Mouse (Mus musculus): Measurements from ENCODE around the gene 2510039O18Rik.

2510039O18Rik gene

GRCm38 (mm10) chr4:147937021-147937420, 3.7 kb upstream of the 2510039O18Rik start:
- DNase-seq = no peak

DNA sequence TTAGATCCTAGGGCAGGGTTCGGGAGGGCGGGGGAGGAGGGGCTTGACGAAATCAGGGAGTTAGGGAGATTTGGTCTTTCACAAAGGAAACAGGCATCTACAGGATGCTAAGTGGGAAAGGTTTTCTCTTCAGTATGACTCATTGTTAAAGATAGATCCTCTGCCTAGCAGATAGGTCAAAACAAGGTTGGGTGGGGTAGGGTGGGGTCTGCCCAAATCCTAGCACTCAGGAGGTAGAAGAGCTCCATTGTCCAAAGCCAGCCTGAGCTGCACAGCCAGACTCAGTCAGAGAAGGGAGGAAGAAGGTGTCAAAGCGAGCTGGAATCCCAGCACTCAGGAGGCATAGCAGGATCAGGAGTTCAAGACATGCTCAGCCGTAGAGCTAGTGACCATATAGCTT, 3.2 kb upstream of the 2510039O18Rik start:
- no peak for DNase-seq

DNA sequence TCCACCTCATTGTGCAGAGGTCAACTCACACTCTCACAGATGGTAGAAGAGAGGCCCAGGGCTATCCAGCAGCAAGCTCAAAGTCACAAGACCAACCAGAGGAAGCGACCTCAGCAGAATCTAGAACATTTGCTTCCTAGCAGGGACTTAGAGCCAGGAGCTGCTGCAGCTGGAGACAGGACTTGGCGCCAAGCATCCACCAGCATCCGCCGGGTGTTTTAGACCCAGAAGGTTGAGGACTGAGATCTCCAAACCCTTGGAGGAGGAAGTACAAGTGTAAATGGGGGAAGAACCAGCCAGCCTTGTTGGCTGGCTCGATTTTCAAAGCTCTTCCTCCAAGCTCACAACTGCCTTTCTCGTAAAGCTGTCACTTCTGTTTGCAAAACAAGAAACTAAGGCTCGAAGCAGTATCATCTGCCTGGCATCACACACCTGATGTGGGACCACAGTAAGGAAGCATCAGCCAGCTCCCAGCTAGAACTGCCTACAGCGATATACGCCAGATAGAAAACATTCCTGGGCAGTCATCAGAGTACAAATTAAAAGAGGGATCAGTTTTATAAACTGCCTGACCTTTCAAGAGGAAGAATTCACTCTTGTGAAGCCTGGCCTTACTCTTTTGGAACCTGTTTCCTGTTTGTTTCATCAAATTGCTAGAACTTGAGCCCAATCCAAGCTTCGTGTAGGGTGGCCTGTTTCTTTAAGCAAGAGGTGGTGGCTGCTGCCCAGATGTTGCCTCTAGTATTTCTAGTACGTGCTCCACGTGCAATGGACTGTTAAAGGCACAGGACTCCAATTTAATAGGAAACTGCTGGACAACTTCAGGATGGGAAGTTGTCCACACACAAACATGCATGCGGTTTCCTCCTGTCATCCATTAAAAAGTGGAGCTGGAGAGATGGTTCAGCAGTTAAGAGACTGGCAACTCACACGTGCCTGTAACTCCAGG, 2.3 kb upstream of the 2510039O18Rik start:
- DNase-seq = no peak

GRCm38 (mm10) chr4:147940111-147940510, 584 bp upstream of the 2510039O18Rik start:
- no peak for DNase-seq

DNA sequence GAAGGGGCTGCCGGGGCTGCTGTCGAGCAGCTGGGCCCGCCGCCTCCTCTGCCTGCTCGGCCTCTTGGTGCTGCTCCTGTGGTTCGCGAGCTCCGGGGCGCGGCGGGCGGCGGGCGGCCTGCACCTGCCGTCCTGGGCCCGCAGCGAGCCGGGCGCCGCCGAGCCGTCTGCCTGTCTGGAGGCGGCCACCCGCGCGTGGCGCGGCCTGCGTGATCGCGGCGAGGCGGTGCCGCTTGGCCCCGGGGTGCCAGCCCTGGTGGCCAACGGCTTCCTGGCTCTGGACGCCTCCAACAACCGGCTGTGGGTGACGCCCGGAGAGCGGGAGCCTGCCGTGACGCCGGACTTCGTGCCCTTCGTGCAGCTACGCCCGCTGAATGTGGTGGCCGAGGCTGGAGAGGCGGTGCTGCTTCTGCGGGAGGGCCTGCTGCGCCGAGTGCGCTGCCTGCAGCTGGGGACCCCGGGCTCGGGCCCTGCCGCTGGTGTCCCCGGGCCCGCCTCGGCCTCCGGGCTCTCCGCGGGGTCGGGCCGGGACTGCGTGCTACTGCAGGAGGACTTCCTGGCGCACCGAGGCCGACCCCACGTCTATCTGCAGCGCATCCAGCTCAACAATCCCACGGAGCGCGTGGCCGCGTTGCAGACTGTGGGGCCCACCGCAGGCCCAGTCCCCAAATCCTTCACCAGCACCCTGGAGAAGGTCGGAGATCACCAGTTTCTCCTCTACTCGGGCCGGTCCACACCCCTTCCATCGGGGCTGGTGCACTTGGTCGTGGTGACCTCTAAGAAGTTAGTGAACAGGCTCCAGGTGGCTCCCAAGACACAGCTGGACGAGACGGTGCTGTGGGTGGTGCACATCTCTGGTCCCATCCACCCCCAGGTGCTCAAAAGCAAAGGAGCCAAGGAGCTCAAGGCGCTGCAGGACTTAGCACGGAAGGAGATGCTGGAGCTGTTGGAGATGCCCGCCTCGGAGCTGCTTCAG, 638 bp downstream of the 2510039O18Rik start:
- DNase-seq = peak; percentile 7 to 18

GRCm38 (mm10) chr4:147943005-147943404, 2.3 kb downstream of the 2510039O18Rik start:
- no peak for DNase-seq

DNA sequence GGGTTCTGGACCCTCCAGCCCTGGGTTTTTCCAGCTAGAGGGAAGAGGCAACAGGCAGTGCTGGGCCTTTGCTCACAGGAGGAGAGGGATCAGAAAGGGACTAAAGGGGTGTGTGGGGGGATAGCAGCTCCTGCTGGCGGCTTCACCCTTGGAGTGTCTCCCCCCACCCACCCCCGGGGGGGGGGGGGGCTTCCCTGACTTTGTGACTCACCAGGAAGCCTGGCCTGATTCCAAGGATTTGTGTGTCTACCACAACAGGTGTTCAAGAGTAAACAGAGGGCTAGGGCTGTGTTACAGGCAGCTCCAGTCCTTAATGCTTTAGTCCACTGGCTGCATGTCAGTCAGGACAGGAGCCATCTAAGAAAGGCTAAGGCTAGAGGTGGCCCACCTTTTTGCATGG, 6.8 kb downstream of the 2510039O18Rik start:
- DNase-seq = no peak

GRCm38 (mm10) chr4:147953590-147953989, 12.9 kb downstream of the 2510039O18Rik start:
- peak in 1 of 2 experiments; percentile 26 for DNase-seq

DNA sequence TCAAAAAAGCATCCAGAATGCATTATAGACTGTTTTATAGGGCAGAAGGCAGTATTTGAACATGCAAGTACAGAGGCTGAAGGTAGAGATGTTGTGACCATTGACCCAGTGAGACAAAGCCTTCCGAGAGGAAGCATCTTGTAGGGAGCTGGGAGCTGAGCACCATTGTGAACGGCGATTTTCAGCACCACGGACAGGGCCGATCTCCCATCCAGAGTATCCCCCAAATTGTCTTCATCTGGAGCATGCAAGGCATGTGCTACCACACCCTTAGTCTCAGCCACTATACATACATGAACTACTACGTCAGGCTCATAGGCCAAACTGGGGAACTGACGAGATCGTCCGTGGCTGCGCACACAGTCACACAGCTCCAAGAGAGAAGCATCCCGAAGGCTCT, 16.4 kb downstream of the 2510039O18Rik start:
- no peak for DNase-seq

GRCm38 (mm10) chr4:147959881-147960831, 19.5 kb downstream of the 2510039O18Rik start:
- peak; percentile 50 to 65 for DNase-seq

GRCm38 (mm10) chr4:147962781-147963180, 22.1 kb downstream of the 2510039O18Rik start:
- DNase-seq = no peak

DNA sequence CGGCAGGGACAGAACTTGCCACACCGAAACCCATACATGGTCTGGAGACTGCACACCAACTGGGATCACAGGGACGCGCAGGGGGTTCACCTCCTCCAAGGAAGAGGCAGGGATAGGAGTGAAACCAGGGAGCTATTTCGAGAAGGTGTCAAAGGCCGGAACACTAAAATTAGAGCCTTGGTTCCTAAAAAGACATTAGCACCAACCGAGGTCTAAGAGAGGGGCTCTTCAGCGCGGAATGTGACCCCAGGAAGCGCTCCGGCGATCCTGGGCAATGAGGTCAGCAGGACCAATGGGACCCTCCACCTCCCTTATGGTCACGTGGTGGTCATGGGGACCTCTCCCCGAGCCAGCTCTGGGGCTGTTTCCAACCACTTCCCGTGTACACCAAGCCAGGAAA, 22.9 kb downstream of the 2510039O18Rik start:
- no peak for DNase-seq

DNA sequence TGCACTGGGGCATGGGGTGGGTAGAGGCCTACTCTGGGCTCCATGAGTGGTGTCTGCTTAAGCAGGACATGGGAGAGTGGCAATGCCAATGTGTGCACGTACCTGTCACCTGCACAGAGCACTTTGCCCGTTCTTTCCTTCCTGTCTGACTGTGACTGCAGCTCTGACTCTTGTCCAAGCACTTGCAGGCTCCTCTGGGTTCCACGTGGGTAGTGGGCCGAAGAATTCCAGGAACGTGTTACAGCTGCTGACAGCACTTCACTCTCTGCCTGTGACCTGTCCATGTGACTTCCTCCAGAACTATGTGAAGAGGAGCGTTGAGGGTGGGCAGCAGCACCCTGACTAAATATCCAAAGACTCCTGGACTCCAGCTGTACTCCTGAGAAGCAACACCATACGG, 25.0 kb downstream of the 2510039O18Rik start:
- no peak for DNase-seq

- DNase-seq = no peak
Observed at GRCm38 (mm10) chr4:147968816-147969215, 28.1 kb downstream of the 2510039O18Rik start.

DNA sequence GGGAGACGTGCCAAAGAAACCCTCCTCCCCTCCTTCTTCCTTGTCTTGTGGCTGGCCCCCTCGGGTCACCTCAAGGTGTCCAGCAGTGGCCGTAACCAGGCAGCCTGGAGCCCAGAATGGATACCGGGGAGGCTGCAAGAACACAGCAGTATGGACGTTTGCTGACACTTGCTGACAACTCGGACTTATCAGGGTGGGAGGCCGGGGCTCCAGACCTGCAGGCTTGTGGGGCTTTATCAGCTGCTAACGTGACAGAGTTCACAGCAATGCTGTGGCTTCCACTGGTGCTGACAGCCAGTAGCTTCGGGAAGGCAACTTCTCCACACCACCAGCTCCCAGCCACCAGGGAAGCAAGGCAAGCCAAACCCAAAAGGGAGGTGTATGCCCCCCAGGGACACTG, 28.6 kb downstream of the 2510039O18Rik start:
- DNase-seq = no peak

DNA sequence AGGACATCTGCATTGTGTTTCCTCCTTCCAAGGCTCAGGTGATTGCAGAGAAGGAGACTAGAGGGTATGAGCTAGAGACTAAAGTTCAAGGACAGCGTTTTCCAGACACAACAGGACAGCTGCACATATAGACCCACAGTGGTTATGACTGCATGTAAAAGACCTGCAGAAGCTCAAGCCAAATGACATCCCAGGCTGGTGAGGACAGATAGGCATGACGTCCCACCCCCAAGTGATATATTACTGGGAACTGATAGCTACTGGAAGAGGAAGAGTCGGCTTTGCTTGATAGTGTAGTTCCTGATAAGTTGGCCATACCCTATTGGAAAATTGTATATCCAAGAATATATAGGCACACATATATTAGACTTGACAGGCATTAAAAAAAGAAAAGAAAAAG, 35.5 kb downstream of the 2510039O18Rik start:
- no peak for DNase-seq

DNA sequence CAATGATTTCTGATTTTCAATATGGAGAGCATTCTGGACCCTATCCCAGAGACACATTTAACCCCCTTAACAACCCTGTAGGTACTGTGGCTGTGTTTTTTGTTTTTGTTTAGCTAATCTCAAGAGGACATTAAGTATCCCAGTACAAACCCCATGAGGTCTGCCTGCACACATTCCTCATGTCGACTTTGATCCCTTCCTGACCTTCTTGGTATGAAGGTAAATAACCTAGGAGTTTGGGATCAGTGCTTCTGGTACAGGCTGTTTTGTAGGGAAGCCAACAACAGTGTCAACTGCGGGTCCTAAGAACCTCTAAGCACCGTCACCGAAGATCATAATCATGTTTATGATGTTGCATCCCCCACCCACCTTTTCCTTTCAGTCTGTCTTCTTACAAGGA, 37.0 kb downstream of the 2510039O18Rik start:
- DNase-seq = no peak

GRCm38 (mm10) chr4:147978391-147978790, 37.7 kb downstream of the 2510039O18Rik start:
- no peak for DNase-seq

DNA sequence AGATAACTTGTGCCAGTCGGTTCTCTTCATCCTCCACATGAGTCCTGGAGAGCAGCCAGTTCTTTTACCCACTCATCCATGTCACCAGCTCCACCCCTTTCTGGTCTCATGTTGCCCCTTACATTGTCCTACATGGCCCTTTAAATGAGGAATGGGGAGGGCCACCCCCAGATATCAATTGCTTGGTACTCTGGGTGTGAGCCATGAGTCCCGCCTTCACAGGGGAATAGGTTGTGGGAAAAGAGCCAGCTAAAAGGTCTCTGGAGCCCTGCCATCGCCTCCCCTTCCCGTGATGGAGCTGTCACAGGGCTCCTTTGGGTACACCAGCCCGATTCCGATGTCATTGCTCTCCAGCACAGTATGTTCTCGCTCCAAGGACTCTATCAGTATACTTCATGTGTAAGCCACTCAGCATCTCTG, 38.8 kb downstream of the 2510039O18Rik start:
- DNase-seq = no peak

- no peak for DNase-seq
Observed at GRCm38 (mm10) chr4:147985205-147986132, 44.8 kb downstream of the 2510039O18Rik start, which contains the start of gene Nppb. Gene Nppb (plus strand): TSS chr4:147985788.

GRCm38 (mm10) chr4:147993571-147994095, 52.9 kb downstream of the 2510039O18Rik start:
- no peak for DNase-seq
